In genomic region chr11:88112078-88112477, GRCm38 (mm10) we compare ENCODE assay signal across 13 mouse cellular contexts. TPM values are rescaled to one million over a fixed set of nuclear protein-coding genes. Genes with fewer than 3 reads are reported as not detected.
DNase-seq lines count a peak whose midpoint lies in the region; ATAC-seq lines count a peak whose summit lies in the region.
"Had no signal": no experiment of that assay in that cellular context is flagged by ENCODE, and none has a peak within 500 bp of the region (broad histone marks: within the 10 kb centered on the region; RNA-seq: fewer than 3 reads in every experiment).

No protein-coding gene starts in this region.

- WGBS in heart, embryonic 15.5 days, result 52% methylated on average over 13 of the region's 13 CpGs
- 50% methylated on average over 13 of the region's 13 CpGs for WGBS in midbrain, embryonic 11.5 days
- WGBS in midbrain, embryonic 14.5 days, result 59% methylated on average over 13 of the region's 13 CpGs
- WGBS in stomach, embryonic 16.5 days, result 56% methylated on average over 13 of the region's 13 CpGs
- 73% methylated on average over 13 of the region's 13 CpGs for WGBS in liver, embryonic 12.5 days (ENCODE audit: insufficient replicate concordance)

- H3K27me3 ChIP-seq in heart, embryonic 15.5 days, result no peaks in the 10 kb centered on the region
- no peaks in the 10 kb centered on the region for H3K27me3 ChIP-seq in midbrain, embryonic 11.5 days (ENCODE audit: control insufficient read depth, insufficient read depth, low read length)
- H3K27me3 ChIP-seq in midbrain, embryonic 14.5 days (ENCODE audit: control insufficient read depth, insufficient read depth, low read length), result no peaks in the 10 kb centered on the region
- H3K27me3 ChIP-seq in stomach, embryonic 16.5 days (ENCODE audit: control insufficient read depth, insufficient read depth, low read length), result no peaks in the 10 kb centered on the region
- peaks cover 14% of the 10 kb centered on the region for H3K27me3 ChIP-seq in liver, embryonic 12.5 days (replicated peaks)
- H3K27me3 ChIP-seq: embryonic facial prominence, embryonic 12.5 days; lung, embryonic 15.5 days had no signal

- peaks cover 72% of the 10 kb centered on the region for H3K4me1 ChIP-seq in heart, embryonic 15.5 days (replicated peaks)
- H3K4me1 ChIP-seq in midbrain, embryonic 11.5 days (ENCODE audit: control insufficient read depth, insufficient read depth, low read length), result peaks cover 21% of the 10 kb centered on the region
- peaks cover 22% of the 10 kb centered on the region for H3K4me1 ChIP-seq in midbrain, embryonic 14.5 days (ENCODE audit: control insufficient read depth, insufficient read depth, low read length)
- H3K4me1 ChIP-seq in stomach, embryonic 16.5 days (ENCODE audit: control insufficient read depth, insufficient read depth, low read length), result peaks cover 37% of the 10 kb centered on the region
- H3K4me1 ChIP-seq in liver, embryonic 12.5 days, result peaks cover 25% of the 10 kb centered on the region

- H3K27ac ChIP-seq in heart, embryonic 15.5 days, result peak overlapping the region; percentile 32; the same call in 1 of the 2 replicates
- H3K27ac ChIP-seq in midbrain, embryonic 11.5 days (ENCODE audit: low read depth, low read length), result no peak overlapping the region
- no peak overlapping the region for H3K27ac ChIP-seq in midbrain, embryonic 14.5 days (replicated peaks; ENCODE audit: low read depth, low read length)
- H3K27ac ChIP-seq in stomach, embryonic 16.5 days (ENCODE audit: low read length), result peak overlapping the region; percentile 21; the same call in 1 of the 2 replicates
- H3K27ac ChIP-seq in liver, embryonic 12.5 days, result no peak overlapping the region
- H3K27ac ChIP-seq: embryonic facial prominence, embryonic 12.5 days; lung, embryonic 15.5 days had no signal

- H3K9me3 ChIP-seq in heart, embryonic 15.5 days (replicated peaks), result no peaks in the 10 kb centered on the region
- H3K9me3 ChIP-seq in midbrain, embryonic 11.5 days (ENCODE audit: control insufficient read depth, low read length), result no peaks in the 10 kb centered on the region
- H3K9me3 ChIP-seq in midbrain, embryonic 14.5 days (ENCODE audit: control insufficient read depth, low read length), result no peaks in the 10 kb centered on the region
- H3K9me3 ChIP-seq in stomach, embryonic 16.5 days (replicated peaks; ENCODE audit: control insufficient read depth, low read length), result no peaks in the 10 kb centered on the region
- H3K9me3 ChIP-seq in liver, embryonic 12.5 days (replicated peaks), result no peaks in the 10 kb centered on the region
- H3K9me3 ChIP-seq: embryonic facial prominence, embryonic 12.5 days; lung, embryonic 15.5 days had no signal

- DNase-seq in heart, postnatal 10 days, result no peak
- DNase-seq in midbrain, embryonic 11.5 days (ENCODE audit: low spot score, missing footprints), result peak; percentile 86
- DNase-seq in midbrain, embryonic 14.5 days, result no peak
- peak; percentile 67 for DNase-seq in adrenal gland, postnatal 14 days
- DNase-seq: cerebellum, adult 18-20 months; kidney, postnatal 10 days; retina, postnatal 1 day had no signal

- no peak overlapping the region for H3K9ac ChIP-seq in heart, embryonic 15.5 days
- H3K9ac ChIP-seq in midbrain, embryonic 11.5 days (ENCODE audit: low read length), result no peak overlapping the region
- H3K9ac ChIP-seq in midbrain, embryonic 14.5 days (replicated peaks; ENCODE audit: low read length), result no peak overlapping the region
- no peak overlapping the region for H3K9ac ChIP-seq in stomach, embryonic 16.5 days (ENCODE audit: low read length)
- no peak overlapping the region for H3K9ac ChIP-seq in liver, embryonic 12.5 days
- H3K9ac ChIP-seq: embryonic facial prominence, embryonic 12.5 days; lung, embryonic 15.5 days had no signal

- no peak overlapping the region for H3K4me2 ChIP-seq in heart, embryonic 15.5 days
- no peak overlapping the region for H3K4me2 ChIP-seq in midbrain, embryonic 11.5 days
- no peak overlapping the region for H3K4me2 ChIP-seq in midbrain, embryonic 14.5 days (ENCODE audit: low read length)
- no peak overlapping the region for H3K4me2 ChIP-seq in stomach, embryonic 16.5 days (ENCODE audit: low read depth, low read length)
- no peak overlapping the region for H3K4me2 ChIP-seq in liver, embryonic 12.5 days
- H3K4me2 ChIP-seq: embryonic facial prominence, embryonic 12.5 days; liver, embryonic 11.5 days; lung, embryonic 15.5 days had no signal

- H3K4me3 ChIP-seq in heart, embryonic 15.5 days, result no peak overlapping the region
- H3K4me3 ChIP-seq in midbrain, embryonic 11.5 days (ENCODE audit: low read depth, low read length), result no peak overlapping the region
- H3K4me3 ChIP-seq in midbrain, embryonic 14.5 days (replicated peaks; ENCODE audit: low read depth, low read length), result no peak overlapping the region
- no peak overlapping the region for H3K4me3 ChIP-seq in stomach, embryonic 16.5 days (replicated peaks; ENCODE audit: low read length)
- no peak overlapping the region for H3K4me3 ChIP-seq in liver, embryonic 12.5 days
- H3K4me3 ChIP-seq: embryonic facial prominence, embryonic 12.5 days; lung, embryonic 15.5 days had no signal

- no peak for ATAC-seq in heart, embryonic 15.5 days (replicated peaks; ENCODE audit: insufficient number of reproducible peaks, insufficient read depth, low FRiP score, low read depth)
- ATAC-seq in midbrain, embryonic 11.5 days (ENCODE audit: low FRiP score), result no peak
- no peak for ATAC-seq in midbrain, embryonic 14.5 days (ENCODE audit: low FRiP score, low TSS enrichment)
- no peak for ATAC-seq in stomach, embryonic 16.5 days (ENCODE audit: insufficient read depth, low FRiP score)
- ATAC-seq in liver, embryonic 12.5 days, result no peak

- intact Hi-C loops in heart, postnatal 10 days (cut with DNase I), result loop anchor here (1.0 kb wide), 1 partner anchor 10 kb away; no protein-coding TSS in a partner anchor

- H3K36me3 ChIP-seq in heart, embryonic 15.5 days, result no peaks in the 10 kb centered on the region
- H3K36me3 ChIP-seq in midbrain, embryonic 11.5 days (ENCODE audit: control insufficient read depth, insufficient read depth, low read length), result no peaks in the 10 kb centered on the region
- H3K36me3 ChIP-seq in midbrain, embryonic 14.5 days (ENCODE audit: control insufficient read depth, insufficient read depth, low read length), result no peaks in the 10 kb centered on the region
- no peaks in the 10 kb centered on the region for H3K36me3 ChIP-seq in stomach, embryonic 16.5 days (ENCODE audit: control insufficient read depth, insufficient read depth, low read length)
- H3K36me3 ChIP-seq in liver, embryonic 12.5 days, result no peaks in the 10 kb centered on the region
- H3K36me3 ChIP-seq: embryonic facial prominence, embryonic 12.5 days; lung, embryonic 15.5 days had no signal

RNA-seq across cellular contexts. Expression of gene Cuedc1, which starts 14.2 kb away (rescaled TPM):
- polyA plus RNA-seq in heart, embryonic 15.5 days (2015; fragmentation: Nextera tagmentation; extraction: Ambion mirVana), result 18.4 and 20.3 TPM in 2 replicates
- 10 to 100 TPM; 45.6 to 48.4 TPM for total RNA-seq in heart, postnatal 10 days (2021)
- polyA plus RNA-seq in midbrain, embryonic 11.5 days (2014; fragmentation: Nextera tagmentation; extraction: Ambion mirVana), result 16.5 and 17.0 TPM in 2 replicates
- 29.6 and 31.1 TPM in 2 replicates for polyA plus RNA-seq in midbrain, embryonic 14.5 days (2014; fragmentation: Nextera tagmentation; extraction: Ambion mirVana)
- 37.9 and 41.9 TPM in 2 replicates for total RNA-seq in adrenal gland, postnatal 14 days (2021)
- 11.3 and 11.5 TPM in 2 replicates for polyA plus RNA-seq in stomach, embryonic 16.5 days (2015; fragmentation: Nextera tagmentation; extraction: Ambion mirVana)
- polyA plus RNA-seq in liver, embryonic 12.5 days (2016; fragmentation: Nextera tagmentation; extraction: Ambion mirVana), result 3.4 and 4.6 TPM in 2 replicates

RNA-seq across cellular contexts. Expression of gene Vezf1, which starts 44.0 kb away (rescaled TPM):
- polyA plus RNA-seq in heart, embryonic 15.5 days (2015; fragmentation: Nextera tagmentation; extraction: Ambion mirVana), result 22.2 and 24.9 TPM in 2 replicates
- 10 to 100 TPM; 44.9 to 45.7 TPM for total RNA-seq in heart, postnatal 10 days (2021)
- 82.5 and 83.6 TPM in 2 replicates for polyA plus RNA-seq in midbrain, embryonic 11.5 days (2014; fragmentation: Nextera tagmentation; extraction: Ambion mirVana)
- 58.9 and 69.9 TPM in 2 replicates for polyA plus RNA-seq in midbrain, embryonic 14.5 days (2014; fragmentation: Nextera tagmentation; extraction: Ambion mirVana)
- 39.8 and 42.4 TPM in 2 replicates for total RNA-seq in adrenal gland, postnatal 14 days (2021)
- 28.5 and 30.5 TPM in 2 replicates for polyA plus RNA-seq in stomach, embryonic 16.5 days (2015; fragmentation: Nextera tagmentation; extraction: Ambion mirVana)
- polyA plus RNA-seq in liver, embryonic 12.5 days (2016; fragmentation: Nextera tagmentation; extraction: Ambion mirVana), result 14.6 TPM in 2 replicates

Comparison
In these comparisons a context has a peak if more than half of its experiments do, and no peak if none do; other contexts are left out.
1. DNase-seq: peak in midbrain, embryonic 11.5 days (single experiment) and adrenal gland, postnatal 14 days (single experiment); none in heart, postnatal 10 days (0 of 2) and midbrain, embryonic 14.5 days (single experiment).
2. H3K27ac ChIP-seq: peak in heart, embryonic 15.5 days (single experiment) and stomach, embryonic 16.5 days (single experiment); none in midbrain, embryonic 11.5 days (single experiment), midbrain, embryonic 14.5 days (single experiment) and liver, embryonic 12.5 days (single experiment).